Mouse (Mus musculus) limb, embryonic 15.5 days (tissue): ENCODE data around the gene Lkaaear1. TPM values are rescaled to one million over a fixed set of nuclear protein-coding genes. Genes with fewer than 3 reads are reported as not detected.

Experiments used
- ATAC-seq: fragments of 200-750 bp; cut with Nextera tagmentation; 2 replicates; pipeline ENCODE4 v1.8.0; 2017; ENCODE audit warnings: low read depth, moderate TSS enrichment; ENCODE audit not compliant: insufficient number of reproducible peaks, low FRiP score, low TSS enrichment
- H3K27ac ChIP-seq: fragments of 300-500 bp; sonication (generic); 2 replicates; pipeline ENCODE4 v1.5.1; 2015; ENCODE audit warnings: moderate library complexity, mild to moderate bottlenecking, inconsistent platforms
- H3K27me3 ChIP-seq: fragments of 300-500 bp; sonication (generic); 2 replicates; pipeline ENCODE4 v1.6.1; 2015; ENCODE audit warnings: inconsistent platforms
- H3K36me3 ChIP-seq: fragments of 300-500 bp; sonication (generic); 2 replicates; pipeline ENCODE4 v1.6.1; 2015; ENCODE audit warnings: inconsistent platforms
- H3K4me1 ChIP-seq: fragments of 300-500 bp; sonication (generic); 2 replicates; pipeline ENCODE4 v1.6.1; 2015; ENCODE audit warnings: inconsistent platforms
- H3K4me2 ChIP-seq: fragments of 300-500 bp; sonication (generic); 2 replicates; pipeline ENCODE4 v1.6.1; 2015; ENCODE audit warnings: mild to moderate bottlenecking, inconsistent platforms
- H3K4me3 ChIP-seq: fragments of 300-500 bp; sonication (generic); 2 replicates; pipeline ENCODE4 v1.5.1; 2015; ENCODE audit warnings: mild to moderate bottlenecking, inconsistent platforms
- H3K9ac ChIP-seq: fragments of 300-500 bp; sonication (generic); 2 replicates; pipeline ENCODE4 v1.6.1; 2015; ENCODE audit warnings: inconsistent platforms
- H3K9me3 ChIP-seq: fragments of 300-500 bp; sonication (generic); 2 replicates; pipeline ENCODE4 v1.6.1; 2016; ENCODE audit warnings: inconsistent platforms
- WGBS: fragments of 180-500 bp; shearing (Covaris S2); methylation state at CpG from one replicate; pipeline ENCODE4 v1.1.7; 2015; 5-methylcytosine and 5-hydroxymethylcytosine counted together
- polyA plus RNA-seq: library from polyadenylated mRNA; unstranded; fragments of >200 nt; fragmentation: Nextera tagmentation; extraction: Ambion mirVana; gene quantifications from 2 replicates; pipeline ENCODE4 v1.2.1, GENCODE M21; 2015

The Lkaaear1 gene
- polyA plus RNA-seq = not detected in 2 replicates

DNA sequence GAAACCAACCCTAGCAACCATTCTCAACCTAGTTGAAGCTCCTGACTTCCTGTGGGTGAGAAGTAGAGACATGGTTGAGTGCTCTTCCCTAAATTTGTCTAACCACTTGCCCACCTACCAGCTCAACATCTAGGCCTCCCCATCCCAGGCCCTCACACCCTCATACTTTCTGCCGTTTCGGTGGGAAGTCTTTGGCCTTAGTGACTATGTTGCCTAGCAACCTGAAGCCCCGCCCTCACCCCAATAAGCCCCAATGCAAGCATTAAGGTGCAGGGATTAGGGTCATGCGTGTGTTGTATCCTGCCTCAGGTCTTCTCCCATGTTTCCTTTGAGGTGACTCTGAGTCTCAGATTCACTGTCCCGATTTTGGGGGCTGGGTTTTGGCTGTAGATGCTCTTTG, at the start of gene Lkaaear1:
Gene Lkaaear1, minus strand, starts transcription at position 202 of the 400 bp plus-strand sequence.
- no peak within 1 kb of the TSS for H3K4me3 ChIP-seq
- 46% methylated on average over 5 of the region's 5 CpGs for WGBS
- no peak within 1 kb of the TSS for H3K9ac ChIP-seq
- H3K27me3 ChIP-seq = no peaks in the 10 kb centered on the region
- 0 out of 2 replicates have a peak, but pooled peaks cover 4% of the 10 kb centered on the region for H3K4me1 ChIP-seq
- ATAC-seq = no peak
- no peak within 1 kb of the TSS for H3K27ac ChIP-seq
- no peak within 1 kb of the TSS for H3K4me2 ChIP-seq
- H3K9me3 ChIP-seq = no peaks in the 10 kb centered on the region
- H3K36me3 ChIP-seq = no peaks in the 10 kb centered on the region

- no peaks in the 10 kb centered on the region for H3K4me1 ChIP-seq
- no peak overlapping the region for H3K27ac ChIP-seq
- H3K9me3 ChIP-seq = no peaks in the 10 kb centered on the region
- ATAC-seq = no peak
- H3K4me3 ChIP-seq = no peak overlapping the region
- no peaks in the 10 kb centered on the region for H3K36me3 ChIP-seq
- WGBS = 47% methylated on average over 3 of the region's 3 CpGs
- no peak overlapping the region for H3K4me2 ChIP-seq
- H3K27me3 ChIP-seq = no peaks in the 10 kb centered on the region
- no peak overlapping the region for H3K9ac ChIP-seq
Observed at GRCm38 (mm10) chr2:181730051-181730450, 31.8 kb upstream of the Lkaaear1 start.

- Histone ChIP-seq H3K36me3 (no peaks in the 10 kb centered on the region), H3K27ac (no peak overlapping the region), H3K27me3 (no peaks in the 10 kb centered on the region), H3K4me1 (no peaks in the 10 kb centered on the region), H3K9me3 (no peaks in the 10 kb centered on the region), H3K4me2 (no peak overlapping the region), H3K4me3 (no peak overlapping the region), H3K9ac (no peak overlapping the region)
- 0 out of 2 replicates have a peak, but pooled peaks have one; percentile 37 for ATAC-seq
- 41% methylated on average over 9 of the region's 9 CpGs for WGBS
Observed at GRCm38 (mm10) chr2:181727659-181728262, 29.5 kb upstream of the Lkaaear1 start.

- ATAC-seq = no peak
- Histone ChIP-seq H3K27me3 (no peaks in the 10 kb centered on the region), H3K36me3 (no peaks in the 10 kb centered on the region), H3K4me2 (no peak overlapping the region), H3K27ac (no peak overlapping the region), H3K4me3 (no peak overlapping the region), H3K4me1 (no peaks in the 10 kb centered on the region), H3K9ac (no peak overlapping the region), H3K9me3 (no peaks in the 10 kb centered on the region)
- 10% methylated on average over 3 of the region's 3 CpGs for WGBS
Observed at GRCm38 (mm10) chr2:181722213-181722612, 24.0 kb upstream of the Lkaaear1 start.

GRCm38 (mm10) chr2:181721200-181721599, 23.0 kb upstream of the Lkaaear1 start:
- H3K4me1 ChIP-seq = no peaks in the 10 kb centered on the region
- no peak overlapping the region for H3K4me2 ChIP-seq
- no peak overlapping the region for H3K4me3 ChIP-seq

GRCm38 (mm10) chr2:181720061-181720460, 21.8 kb upstream of the Lkaaear1 start:
- no peak overlapping the region for H3K27ac ChIP-seq
- no peak overlapping the region for H3K4me2 ChIP-seq

More at GRCm38 (mm10) chr2:181721200-181721599, 23.0 kb upstream of the Lkaaear1 start:
- H3K27me3 ChIP-seq = no peaks in the 10 kb centered on the region
- no peak overlapping the region for H3K9ac ChIP-seq
- no peak for ATAC-seq
- no peaks in the 10 kb centered on the region for H3K36me3 ChIP-seq
- no peak overlapping the region for H3K27ac ChIP-seq
- H3K9me3 ChIP-seq = no peaks in the 10 kb centered on the region

GRCm38 (mm10) chr2:181716991-181717390, 18.7 kb upstream of the Lkaaear1 start:
- ATAC-seq = no peak
- Histone ChIP-seq H3K4me3 (no peak overlapping the region), H3K9ac (no peak overlapping the region), H3K36me3 (no peaks in the 10 kb centered on the region), H3K4me1 (peaks cover 4% of the 10 kb centered on the region; the same call in 1 of the 2 replicates), H3K27me3 (no peaks in the 10 kb centered on the region), H3K4me2 (no peak overlapping the region), H3K9me3 (no peaks in the 10 kb centered on the region), H3K27ac (no peak overlapping the region)
- WGBS = 33% methylated on average over 3 of the region's 3 CpGs

More at GRCm38 (mm10) chr2:181720061-181720460, 21.8 kb upstream of the Lkaaear1 start:
- peaks cover 1% of the 10 kb centered on the region; the same call in 1 of the 2 replicates for H3K4me1 ChIP-seq
- no peak overlapping the region for H3K4me3 ChIP-seq
- H3K9ac ChIP-seq = no peak overlapping the region
- H3K27me3 ChIP-seq = no peaks in the 10 kb centered on the region
- WGBS = 30% methylated on average over 3 of the region's 3 CpGs
- no peak for ATAC-seq
- no peaks in the 10 kb centered on the region for H3K36me3 ChIP-seq
- no peaks in the 10 kb centered on the region for H3K9me3 ChIP-seq

DNA sequence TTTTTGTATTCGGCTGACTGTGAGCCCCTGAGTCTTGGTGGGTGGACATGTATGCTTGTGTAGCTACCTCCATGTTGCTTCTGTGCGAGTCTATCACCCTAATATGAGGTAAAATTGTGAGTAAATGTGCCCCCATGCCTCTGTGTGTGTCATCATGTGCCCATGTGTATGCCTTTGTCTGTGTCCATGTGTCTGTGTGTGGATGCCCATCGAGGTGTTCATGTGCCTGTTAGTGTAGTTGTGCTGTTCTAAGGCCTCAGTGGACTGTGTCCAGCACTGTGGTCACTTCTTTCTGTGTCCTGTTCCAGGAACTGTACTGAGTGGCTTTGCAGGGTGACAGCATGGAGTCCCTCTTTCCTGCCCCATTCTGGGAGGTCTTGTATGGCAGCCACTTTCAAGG, 17.1 kb upstream of the Lkaaear1 start:
- no peaks in the 10 kb centered on the region for H3K9me3 ChIP-seq
- 72% methylated on average over 3 of the region's 3 CpGs for WGBS
- peaks cover 4% of the 10 kb centered on the region; the same call in 1 of the 2 replicates for H3K4me1 ChIP-seq
- no peaks in the 10 kb centered on the region for H3K36me3 ChIP-seq
- no peaks in the 10 kb centered on the region for H3K27me3 ChIP-seq
- H3K9ac ChIP-seq = no peak overlapping the region
- ATAC-seq = no peak
- H3K4me2 ChIP-seq = no peak overlapping the region
- H3K27ac ChIP-seq = no peak overlapping the region
- no peak overlapping the region for H3K4me3 ChIP-seq

DNA sequence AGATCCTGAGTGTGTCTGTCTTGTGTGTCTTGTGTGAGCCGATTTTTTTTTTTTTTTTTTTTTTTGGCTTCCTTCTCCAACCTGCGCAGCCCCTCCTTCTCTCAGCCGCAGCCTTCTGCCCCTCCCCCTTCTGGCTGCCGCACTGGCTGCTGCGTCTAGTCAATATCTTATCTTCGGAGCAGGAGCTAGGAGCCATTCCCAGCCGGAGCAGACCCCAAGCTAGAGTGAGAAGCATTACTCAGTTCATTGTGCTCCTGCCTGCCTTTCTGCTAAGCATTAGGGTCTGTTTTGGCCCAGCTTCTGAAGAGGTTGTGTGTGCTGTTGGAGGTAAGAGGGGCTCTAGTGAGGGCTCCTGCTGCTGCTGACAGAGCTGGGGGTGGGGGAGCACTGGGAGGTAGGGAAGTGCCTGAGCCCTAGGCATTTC, 16.7 kb upstream of the Lkaaear1 start, which contains the start of gene Oprl1:
Gene Oprl1, plus strand, starts transcription at position 114 of the 424 bp plus-strand sequence.
- Histone ChIP-seq H3K9me3 (no peaks in the 10 kb centered on the region), H3K27me3 (no peaks in the 10 kb centered on the region), H3K4me3 (no peak within 1 kb of the TSS), H3K4me2 (0 out of 2 replicates have a peak within 1 kb of the TSS, but pooled peaks have one; percentile 21), H3K27ac (no peak within 1 kb of the TSS), H3K36me3 (no peaks in the 10 kb centered on the region), H3K9ac (no peak within 1 kb of the TSS), H3K4me1 (peaks cover 4% of the 10 kb centered on the region; the same call in 1 of the 2 replicates)
- WGBS = 4% methylated on average over 7 of the region's 7 CpGs
- no peak for ATAC-seq

DNA sequence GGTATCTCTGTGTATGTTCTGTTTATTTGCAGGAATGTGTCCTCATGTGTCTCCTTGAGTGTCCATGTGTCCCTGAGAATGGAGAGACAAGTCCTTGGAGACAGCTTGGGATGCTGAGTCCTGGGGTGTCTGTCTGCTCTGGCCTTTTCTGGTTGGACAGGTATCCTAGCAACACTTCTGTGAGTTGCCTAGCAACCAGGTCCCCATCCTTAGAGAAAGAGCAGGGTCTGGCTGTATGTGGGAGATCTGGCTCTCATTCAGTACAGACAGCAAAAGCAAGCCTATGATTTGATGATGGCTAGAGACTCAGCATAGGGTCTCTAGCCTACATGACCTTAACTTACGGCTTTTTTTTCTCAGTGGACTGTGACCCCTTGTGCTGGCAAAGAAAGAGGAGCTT, 15.5 kb upstream of the Lkaaear1 start:
- Histone ChIP-seq H3K27me3 (no peaks in the 10 kb centered on the region), H3K27ac (no peak overlapping the region), H3K9me3 (no peaks in the 10 kb centered on the region), H3K4me3 (no peak overlapping the region), H3K4me2 (no peak overlapping the region), H3K4me1 (peaks cover 4% of the 10 kb centered on the region; the same call in 1 of the 2 replicates), H3K9ac (no peak overlapping the region), H3K36me3 (no peaks in the 10 kb centered on the region)
- 81% methylated on average over 1 of the region's 1 CpGs for WGBS
- ATAC-seq = no peak

DNA sequence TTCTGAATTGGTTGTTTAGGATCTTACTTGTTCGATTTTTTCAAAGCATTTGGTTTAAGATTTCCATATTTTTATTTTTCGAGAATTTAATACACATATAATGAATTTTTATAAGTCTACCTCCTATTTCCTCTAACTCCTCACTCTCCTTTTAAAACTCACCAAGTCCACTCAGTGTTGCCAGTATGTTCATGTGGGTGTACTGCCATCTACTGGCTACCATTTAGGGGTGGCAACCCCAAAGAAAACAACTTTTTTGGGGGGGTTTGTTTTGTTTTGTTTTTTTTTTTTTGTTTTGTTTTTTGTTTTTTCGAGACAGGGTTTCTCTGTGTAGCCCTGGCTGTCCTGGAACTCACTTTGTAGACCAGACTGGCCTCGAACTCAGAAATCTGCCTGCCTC, 8.4 kb upstream of the Lkaaear1 start:
- Histone ChIP-seq H3K9me3 (no peaks in the 10 kb centered on the region), H3K4me2 (no peak overlapping the region), H3K27ac (no peak overlapping the region), H3K27me3 (no peaks in the 10 kb centered on the region), H3K36me3 (no peaks in the 10 kb centered on the region), H3K4me3 (no peak overlapping the region), H3K9ac (no peak overlapping the region), H3K4me1 (no peaks in the 10 kb centered on the region)
- 49% methylated on average over 4 of the region's 4 CpGs for WGBS
- ATAC-seq = no peak

DNA sequence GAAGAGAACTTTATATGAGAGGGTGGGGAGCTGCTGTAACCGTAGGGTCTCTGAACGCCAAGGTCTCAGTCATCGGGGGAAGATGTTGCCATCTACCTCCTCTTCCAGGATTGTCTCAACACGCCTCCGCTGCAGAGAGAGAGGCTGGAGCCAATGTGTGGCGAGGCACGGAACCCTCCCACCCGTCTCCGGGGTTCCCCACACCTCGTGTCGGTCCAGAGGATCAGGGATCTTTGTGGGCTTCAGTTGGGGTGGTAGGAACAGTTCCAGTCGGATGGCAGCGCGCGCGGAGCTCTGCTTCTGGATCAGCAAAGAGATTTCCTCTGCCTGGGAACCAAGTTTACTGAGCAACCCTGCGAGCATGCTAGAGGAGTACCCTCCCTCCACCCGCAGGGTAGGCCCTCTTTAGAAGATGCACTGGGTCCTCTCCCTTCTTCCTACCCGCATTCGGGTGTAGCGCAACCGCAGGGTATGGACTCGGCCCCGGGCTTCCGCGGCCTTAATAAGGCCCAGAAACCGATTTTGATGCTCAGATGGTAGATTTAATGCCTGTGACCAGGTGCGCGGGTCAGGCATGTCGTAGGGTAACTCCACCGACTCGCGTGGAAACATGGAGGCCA, 1.3 kb downstream of the Lkaaear1 start:
- H3K4me2 ChIP-seq = no peak overlapping the region
- peaks cover 16% of the 10 kb centered on the region for H3K4me1 ChIP-seq
- ATAC-seq = no peak
- H3K36me3 ChIP-seq = no peaks in the 10 kb centered on the region
- no peaks in the 10 kb centered on the region for H3K9me3 ChIP-seq
- no peak overlapping the region for H3K9ac ChIP-seq
- H3K27me3 ChIP-seq = no peaks in the 10 kb centered on the region
- H3K27ac ChIP-seq = no peak overlapping the region
- WGBS = 70% methylated on average over 33 of the region's 33 CpGs
- H3K4me3 ChIP-seq = no peak overlapping the region
